In genomic region chr11:4963099-4963808, GRCm38 (mm10) we compare ENCODE assay signal across 14 mouse cellular contexts.
"Had no signal": no experiment of that assay in that cellular context is flagged by ENCODE, and none has a peak within 500 bp of the region (broad histone marks: within the 10 kb centered on the region; RNA-seq: fewer than 3 reads in every experiment).

No protein-coding gene starts in this region.

- H3K9ac ChIP-seq: limb, embryonic 12.5 days; liver, embryonic 13.5 days; liver, postnatal 0 days; lung, embryonic 15.5 days; neural tube, embryonic 15.5 days had no signal

- H3K4me3 ChIP-seq: limb, embryonic 12.5 days; liver, embryonic 13.5 days; lung, embryonic 15.5 days; midbrain, embryonic 10.5 days; myocyte; neural tube, embryonic 15.5 days had no signal

- H3K9me3 ChIP-seq: limb, embryonic 12.5 days; liver, embryonic 13.5 days; lung, embryonic 15.5 days; midbrain, embryonic 10.5 days; neural tube, embryonic 15.5 days had no signal

- H3K27ac ChIP-seq: limb, embryonic 12.5 days; liver, embryonic 13.5 days; lung, embryonic 15.5 days; midbrain, embryonic 10.5 days; neural tube, embryonic 15.5 days; stomach, postnatal 0 days had no signal

- H3K4me1 ChIP-seq: limb, embryonic 12.5 days; lung, embryonic 15.5 days had no signal

- H3K4me2 ChIP-seq: limb, embryonic 12.5 days; liver, embryonic 13.5 days; lung, embryonic 15.5 days; neural tube, embryonic 15.5 days had no signal

- H3K27me3 ChIP-seq: liver, embryonic 13.5 days; lung, embryonic 15.5 days; neural tube, embryonic 15.5 days had no signal

- ATAC-seq: liver, postnatal 0 days had no signal

- DNase-seq: kidney, postnatal 25 days; layer of hippocampus, postnatal 36 days; liver; liver, embryonic 13.5 days; liver, postnatal 0 days; lung, postnatal 14 days; midbrain, embryonic 14.5 days; thymus, postnatal 4 days had no signal

- H3K36me3 ChIP-seq: limb, embryonic 12.5 days; liver, embryonic 13.5 days; lung, embryonic 15.5 days; midbrain, embryonic 10.5 days; neural tube, embryonic 15.5 days had no signal
